Mouse (Mus musculus) liver, embryonic 12.5 days (tissue): ENCODE data around the gene Acoxl. TPM values are rescaled to one million over a fixed set of nuclear protein-coding genes. Genes with fewer than 3 reads are reported as not detected.
A peak's percentile ranks its signal among the peaks of the same experiment; 100 is the strongest.

Experiments used
- ATAC-seq: fragments of 200-750 bp; cut with Nextera tagmentation; 2 replicates; pipeline ENCODE4 v1.8.0; 2017; ENCODE audit warnings: moderate number of reproducible peaks, mild to moderate bottlenecking, moderate library complexity
- H3K27ac ChIP-seq: fragments of 300-500 bp; sonication (generic); 2 replicates; pipeline ENCODE4 v1.5.1; 2016; ENCODE audit warnings: mild to moderate bottlenecking
- H3K27me3 ChIP-seq: fragments of 300-500 bp; sonication (generic); replicated peaks from 2 replicates; pipeline ENCODE4 v1.6.1; 2016; ENCODE audit warnings: mild to moderate bottlenecking, moderate library complexity
- H3K36me3 ChIP-seq: fragments of 300-500 bp; sonication (generic); 2 replicates; pipeline ENCODE4 v1.6.1; 2016; ENCODE audit warnings: mild to moderate bottlenecking, moderate library complexity
- H3K4me1 ChIP-seq: fragments of 300-500 bp; sonication (generic); 2 replicates; pipeline ENCODE4 v1.6.1; 2016
- H3K4me2 ChIP-seq: fragments of 300-500 bp; sonication (generic); 2 replicates; pipeline ENCODE4 v1.6.1; 2016; ENCODE audit warnings: mild to moderate bottlenecking, moderate library complexity
- H3K4me3 ChIP-seq: fragments of 300-500 bp; sonication (generic); 2 replicates; pipeline ENCODE4 v1.5.1; 2016; ENCODE audit warnings: mild to moderate bottlenecking, moderate library complexity
- H3K9ac ChIP-seq: fragments of 300-500 bp; sonication (generic); 2 replicates; pipeline ENCODE4 v1.6.1; 2016; ENCODE audit warnings: mild to moderate bottlenecking, moderate library complexity
- H3K9me3 ChIP-seq: fragments of 300-500 bp; sonication (generic); replicated peaks from 2 replicates; pipeline ENCODE4 v1.6.1; 2016; ENCODE audit warnings: mild to moderate bottlenecking, moderate library complexity
- WGBS: fragments of 180-500 bp; shearing (Covaris S2); methylation state at CpG from one replicate; pipeline ENCODE4 v1.1.7; 2016; ENCODE audit not compliant: insufficient replicate concordance; 5-methylcytosine and 5-hydroxymethylcytosine counted together
- polyA plus RNA-seq: library from polyadenylated mRNA; unstranded; fragments of >200 nt; fragmentation: Nextera tagmentation; extraction: Ambion mirVana; gene quantifications from 2 replicates; pipeline ENCODE4 v1.2.1, GENCODE M21; 2016

Acoxl gene
- polyA plus RNA-seq, 1 experiment from 2014 or later: 0.10 TPM

DNA sequence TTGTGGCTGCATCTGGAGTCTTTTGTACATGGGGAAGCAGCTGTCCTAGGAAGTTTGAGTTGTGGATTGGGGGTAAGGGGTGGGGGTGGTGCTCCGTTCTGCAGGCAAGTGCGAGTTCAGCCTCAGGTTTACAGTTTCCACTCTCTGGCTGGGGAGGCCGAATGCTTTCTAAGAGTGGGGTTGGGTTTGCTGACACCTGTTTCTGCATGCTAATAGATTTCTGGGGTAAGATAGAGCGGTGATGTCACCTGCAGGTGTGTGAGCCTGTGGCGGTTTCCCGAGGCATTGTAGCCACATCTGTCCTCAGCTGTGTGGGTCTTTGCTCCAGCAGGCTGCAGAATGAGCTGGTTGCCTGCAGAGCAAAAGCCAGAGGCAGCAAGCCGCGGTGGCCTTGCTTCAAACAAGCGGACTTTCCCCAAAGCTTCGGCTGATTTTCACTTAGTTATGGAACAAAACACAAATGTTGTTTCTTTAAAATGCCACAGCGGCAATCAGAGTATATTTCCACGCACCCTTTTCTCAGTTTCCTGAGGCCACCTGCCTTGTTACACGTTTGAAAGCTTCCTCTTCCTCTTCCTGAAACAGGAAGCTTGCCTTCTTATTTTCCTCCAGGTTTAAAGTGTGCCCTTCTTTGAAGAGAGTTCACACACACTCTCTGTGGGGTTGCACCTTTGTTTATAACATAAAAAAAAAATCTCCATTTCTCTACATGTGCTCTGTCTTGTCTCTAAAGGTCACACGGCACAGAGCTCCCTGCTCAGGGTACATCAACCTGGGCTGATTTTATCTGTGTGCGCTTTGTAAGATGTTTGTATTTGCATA lies 89.0 kb downstream of the Acoxl start:
- no peak overlapping the region for H3K4me2 ChIP-seq
- no peak overlapping the region for H3K27ac ChIP-seq
- no peak for ATAC-seq
- H3K27me3 ChIP-seq: no peaks in the 10 kb centered on the region
- no peak overlapping the region for H3K4me3 ChIP-seq
- 29% methylated on average over 15 of the region's 15 CpGs for WGBS
- peaks cover 12% of the 10 kb centered on the region for H3K4me1 ChIP-seq
- H3K9me3 ChIP-seq: no peaks in the 10 kb centered on the region
- H3K36me3 ChIP-seq: no peaks in the 10 kb centered on the region
- no peak overlapping the region for H3K9ac ChIP-seq

GRCm38 (mm10) chr2:127928279-127928678 lies 89.6 kb downstream of the Acoxl start:
- H3K4me2 ChIP-seq: no peak overlapping the region
- H3K4me1 ChIP-seq: peaks cover 12% of the 10 kb centered on the region
- no peaks in the 10 kb centered on the region for H3K27me3 ChIP-seq
- no peaks in the 10 kb centered on the region for H3K36me3 ChIP-seq
- no peak overlapping the region for H3K4me3 ChIP-seq
- H3K9ac ChIP-seq: no peak overlapping the region
- 57% methylated on average over 5 of the region's 5 CpGs for WGBS
- H3K27ac ChIP-seq: no peak overlapping the region
- ATAC-seq: no peak
- H3K9me3 ChIP-seq: no peaks in the 10 kb centered on the region

- WGBS: 43% methylated on average over 4 of the region's 4 CpGs
- no peak overlapping the region for H3K9ac ChIP-seq
- ATAC-seq: no peak
Measured at GRCm38 (mm10) chr2:127928871-127929270, 90.2 kb downstream of the Acoxl start.

GRCm38 (mm10) chr2:127929939-127930715 lies 91.5 kb downstream of the Acoxl start:
- no peaks in the 10 kb centered on the region for H3K9me3 ChIP-seq
- no peak overlapping the region for H3K9ac ChIP-seq
- H3K27me3 ChIP-seq: no peaks in the 10 kb centered on the region
- no peak overlapping the region for H3K4me2 ChIP-seq
- no peak overlapping the region for H3K27ac ChIP-seq
- no peak for ATAC-seq
- H3K4me3 ChIP-seq: no peak overlapping the region
- WGBS: 57% methylated on average over 6 of the region's 6 CpGs
- H3K36me3 ChIP-seq: no peaks in the 10 kb centered on the region
- H3K4me1 ChIP-seq: peaks cover 12% of the 10 kb centered on the region

More at GRCm38 (mm10) chr2:127928871-127929270, 90.2 kb downstream of the Acoxl start:
- no peaks in the 10 kb centered on the region for H3K9me3 ChIP-seq
- H3K4me2 ChIP-seq: no peak overlapping the region
- H3K27ac ChIP-seq: no peak overlapping the region
- H3K4me3 ChIP-seq: no peak overlapping the region
- no peaks in the 10 kb centered on the region for H3K36me3 ChIP-seq
- no peaks in the 10 kb centered on the region for H3K27me3 ChIP-seq
- peaks cover 12% of the 10 kb centered on the region for H3K4me1 ChIP-seq

DNA sequence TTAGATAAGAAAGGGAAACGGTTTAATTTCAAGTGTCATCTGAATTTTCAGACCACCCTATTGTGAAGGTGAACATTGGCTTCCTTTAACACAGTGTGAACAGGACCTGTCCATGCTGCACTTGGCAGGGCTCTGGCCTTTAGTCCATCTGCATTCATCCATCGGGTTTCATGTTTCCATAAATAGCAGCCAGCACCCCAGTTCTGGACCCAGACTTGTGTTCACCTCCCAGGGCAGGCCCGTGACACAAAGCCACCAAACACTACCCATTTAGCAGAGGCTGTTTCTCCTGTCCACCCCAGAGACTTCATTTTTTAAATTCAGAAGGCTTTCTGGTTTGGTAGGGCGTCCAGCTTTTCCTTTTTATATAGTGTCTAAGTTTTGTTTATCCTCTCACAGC lies 92.9 kb downstream of the Acoxl start:
- Histone ChIP-seq H3K4me2 (no peak overlapping the region), H3K4me1 (peaks cover 12% of the 10 kb centered on the region), H3K36me3 (no peaks in the 10 kb centered on the region), H3K4me3 (no peak overlapping the region), H3K9me3 (no peaks in the 10 kb centered on the region), H3K9ac (no peak overlapping the region), H3K27ac (no peak overlapping the region), H3K27me3 (no peaks in the 10 kb centered on the region)
- 53% methylated on average over 4 of the region's 4 CpGs for WGBS
- ATAC-seq: no peak

DNA sequence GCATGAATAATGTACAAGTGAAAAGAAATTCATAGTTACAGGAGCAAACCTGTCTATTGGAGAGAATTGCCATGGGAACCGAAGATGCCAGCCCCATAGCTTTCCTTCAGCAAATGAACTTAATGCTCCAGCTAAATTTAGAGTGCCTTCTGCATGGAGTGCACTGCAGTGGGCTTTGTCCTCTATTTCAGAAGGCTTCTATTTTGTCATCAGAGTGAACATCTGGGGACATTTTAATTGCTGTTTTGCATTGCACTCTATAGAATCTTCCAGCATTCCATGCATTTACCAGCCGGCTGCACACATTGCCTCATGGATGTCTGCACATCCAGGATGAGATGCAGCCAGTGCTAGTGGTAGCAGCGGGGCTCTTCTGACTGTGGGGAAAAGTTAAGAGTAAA lies 94.9 kb downstream of the Acoxl start:
- Histone ChIP-seq H3K9me3 (no peaks in the 10 kb centered on the region), H3K27ac (no peak overlapping the region), H3K27me3 (no peaks in the 10 kb centered on the region), H3K4me2 (no peak overlapping the region), H3K4me1 (peaks cover 2% of the 10 kb centered on the region; the same call in 1 of the 2 replicates), H3K4me3 (no peak overlapping the region), H3K36me3 (no peaks in the 10 kb centered on the region), H3K9ac (no peak overlapping the region)
- ATAC-seq: no peak
- WGBS: 68% methylated on average over 3 of the region's 3 CpGs

GRCm38 (mm10) chr2:127937079-127937478 lies 98.4 kb downstream of the Acoxl start:
- H3K4me2 ChIP-seq: no peak overlapping the region
- no peaks in the 10 kb centered on the region for H3K27me3 ChIP-seq
- H3K4me1 ChIP-seq: no peaks in the 10 kb centered on the region
- H3K9me3 ChIP-seq: no peaks in the 10 kb centered on the region
- ATAC-seq: no peak
- no peak overlapping the region for H3K9ac ChIP-seq
- no peaks in the 10 kb centered on the region for H3K36me3 ChIP-seq
- no peak overlapping the region for H3K27ac ChIP-seq
- H3K4me3 ChIP-seq: no peak overlapping the region
- 75% methylated on average over 3 of the region's 3 CpGs for WGBS

GRCm38 (mm10) chr2:127939206-127939605 lies 100.5 kb downstream of the Acoxl start:
- ATAC-seq: no peak
- WGBS: 74% methylated on average over 2 of the region's 2 CpGs
- Histone ChIP-seq H3K27me3 (no peaks in the 10 kb centered on the region), H3K9ac (no peak overlapping the region), H3K9me3 (no peaks in the 10 kb centered on the region), H3K4me2 (no peak overlapping the region), H3K36me3 (no peaks in the 10 kb centered on the region), H3K27ac (no peak overlapping the region), H3K4me1 (no peaks in the 10 kb centered on the region), H3K4me3 (no peak overlapping the region)

DNA sequence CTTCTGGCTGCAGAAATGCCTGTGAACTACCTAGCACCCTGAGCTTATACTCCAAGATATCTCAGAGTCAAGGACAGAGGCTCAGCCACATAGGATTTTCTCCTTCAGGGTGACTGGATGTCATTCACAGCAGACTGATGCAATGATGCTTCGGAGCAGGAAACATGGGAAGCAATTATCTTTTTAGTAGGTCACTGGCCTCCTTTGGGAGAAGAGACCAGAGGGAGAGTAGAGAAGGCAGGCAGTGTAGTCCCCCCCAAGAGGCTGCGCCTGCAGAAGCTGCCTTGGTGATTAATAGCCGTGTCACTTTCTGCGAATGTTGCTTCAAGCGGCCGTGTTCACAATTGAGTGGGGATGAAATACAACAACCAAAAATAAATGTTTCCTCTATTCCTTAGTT lies 121.9 kb downstream of the Acoxl start:
- Histone ChIP-seq H3K36me3 (no peaks in the 10 kb centered on the region), H3K9me3 (no peaks in the 10 kb centered on the region), H3K4me3 (no peak overlapping the region), H3K4me1 (no peaks in the 10 kb centered on the region), H3K4me2 (no peak overlapping the region), H3K9ac (no peak overlapping the region), H3K27ac (no peak overlapping the region), H3K27me3 (no peaks in the 10 kb centered on the region)
- whole genome bisulfite sequencing: 59% methylated on average over 6 of the region's 6 CpGs
- ATAC-seq: no peak

DNA sequence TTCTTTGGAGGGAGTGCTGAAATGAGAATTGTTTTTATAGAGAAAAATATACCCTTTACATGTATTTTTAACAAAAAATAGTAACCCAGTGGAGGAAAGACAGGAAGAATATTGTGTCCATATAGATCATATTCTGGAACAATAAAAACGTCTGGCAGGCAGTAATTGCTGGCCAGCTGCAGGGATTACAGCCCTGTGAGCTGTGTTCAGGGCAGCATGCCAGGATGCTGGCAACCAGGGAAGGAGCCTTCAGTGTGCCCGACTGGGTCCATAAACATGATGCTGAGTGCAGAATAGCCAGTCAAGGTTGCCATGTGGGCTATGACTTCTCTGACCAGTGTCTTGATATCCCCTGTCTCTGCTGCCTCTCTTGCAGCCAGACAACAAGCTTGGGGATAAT lies 122.5 kb downstream of the Acoxl start:
- no peaks in the 10 kb centered on the region for H3K9me3 ChIP-seq
- H3K4me1 ChIP-seq: no peaks in the 10 kb centered on the region
- no peak overlapping the region for H3K27ac ChIP-seq
- 43% methylated on average over 2 of the region's 2 CpGs for WGBS
- ATAC-seq: no peak
- H3K4me2 ChIP-seq: no peak overlapping the region
- H3K36me3 ChIP-seq: no peaks in the 10 kb centered on the region
- H3K4me3 ChIP-seq: no peak overlapping the region
- H3K9ac ChIP-seq: no peak overlapping the region
- H3K27me3 ChIP-seq: no peaks in the 10 kb centered on the region

- H3K27me3 ChIP-seq: no peaks in the 10 kb centered on the region
- no peaks in the 10 kb centered on the region for H3K36me3 ChIP-seq
- H3K4me3 ChIP-seq: no peak overlapping the region
- 41% methylated on average over 4 of the region's 4 CpGs for WGBS
- no peak overlapping the region for H3K9ac ChIP-seq
- no peak for ATAC-seq
- H3K4me1 ChIP-seq: no peaks in the 10 kb centered on the region
- no peak overlapping the region for H3K27ac ChIP-seq
- H3K9me3 ChIP-seq: no peaks in the 10 kb centered on the region
- H3K4me2 ChIP-seq: no peak overlapping the region
Measured at GRCm38 (mm10) chr2:127961802-127962433, 123.2 kb downstream of the Acoxl start.

- Histone ChIP-seq H3K4me1 (peaks cover 3% of the 10 kb centered on the region; the same call in 1 of the 2 replicates), H3K27me3 (no peaks in the 10 kb centered on the region), H3K27ac (no peak overlapping the region), H3K9ac (no peak overlapping the region), H3K4me2 (no peak overlapping the region), H3K9me3 (no peaks in the 10 kb centered on the region), H3K4me3 (no peak overlapping the region), H3K36me3 (no peaks in the 10 kb centered on the region)
- peak; percentile 70 for ATAC-seq
- WGBS: 23% methylated on average over 2 of the region's 2 CpGs
Measured at GRCm38 (mm10) chr2:127968944-127969343, 130.3 kb downstream of the Acoxl start.
